Mouse (Mus musculus) MEL (cell line): ENCODE measurements around the gene Ugt1a9. TPM values are rescaled to one million over a fixed set of nuclear protein-coding genes. Genes with fewer than 3 reads are reported as not detected.

Experiments
- DNase-seq: peaks from one replicate; pipeline ENCODE4 v3.0.0; 2011; ENCODE audit warnings: low read depth, low spot score
- H3K27ac ChIP-seq: 2 replicates; pipeline ENCODE4 v1.5.1; 2012; ENCODE audit warnings: low read depth, mild to moderate bottlenecking, control low read depth, low read length, moderate library complexity; ENCODE audit not compliant: control insufficient read depth
- H3K27me3 ChIP-seq, 2 experiments: fragments of 150-350 bp in 1 of 2; sonication (generic) in 1 of 2; 2 replicates each; pipeline ENCODE4 v1.6.1; 2012; ENCODE audit warnings: low read length in 2 of 2, mild to moderate bottlenecking in 2 of 2, improper control_type of control experiment in 1 of 2, moderate library complexity in 1 of 2; ENCODE audit not compliant: insufficient read depth in 2 of 2, control insufficient read depth in 1 of 2
- H3K36me3 ChIP-seq, 2 experiments: 2 replicates each; pipeline ENCODE4 v1.6.1; 2012 to 2014; ENCODE audit warnings: low read length in 2 of 2, improper control_type of control experiment in 1 of 2, inconsistent platforms in 1 of 2, mild to moderate bottlenecking in 1 of 2; ENCODE audit not compliant: insufficient read depth in 2 of 2, control insufficient read depth in 1 of 2
- H3K4me1 ChIP-seq, 2 experiments: fragments of 150-350 bp in 1 of 2; sonication (generic) in 1 of 2; 2 replicates each; pipeline ENCODE4 v1.6.1; 2012; ENCODE audit warnings: low read length in 2 of 2, improper control_type of control experiment in 1 of 2, mild to moderate bottlenecking in 1 of 2; ENCODE audit not compliant: insufficient read depth in 2 of 2, control insufficient read depth in 1 of 2
- H3K4me3 ChIP-seq, 2 experiments: fragments of 150-350 bp in 1 of 2; sonication (generic) in 1 of 2; 2 replicates each; pipeline ENCODE4 v1.5.1; 2012; ENCODE audit warnings: low read depth in 2 of 2, low read length in 2 of 2, mild to moderate bottlenecking in 2 of 2, moderate library complexity in 2 of 2, control low read depth in 1 of 2, improper control_type of control experiment in 1 of 2; ENCODE audit not compliant: control insufficient read depth in 1 of 2, insufficient read depth in 1 of 2
- H3K79me2 ChIP-seq: 2 replicates; pipeline ENCODE4 v1.6.1; 2012; ENCODE audit warnings: mild to moderate bottlenecking, low read length, moderate library complexity; ENCODE audit not compliant: control insufficient read depth, poor library complexity, insufficient read depth
- H3K9ac ChIP-seq: 2 replicates; pipeline ENCODE4 v1.6.1; 2012; ENCODE audit warnings: low read depth, mild to moderate bottlenecking, control low read depth, low read length, moderate library complexity; ENCODE audit not compliant: control insufficient read depth, poor library complexity, severe bottlenecking
- H3K9me3 ChIP-seq: fragments of 150-350 bp; sonication (generic); replicated peaks from 2 replicates; pipeline ENCODE4 v1.6.1; 2012; ENCODE audit warnings: mild to moderate bottlenecking, low read length, improper control_type of control experiment, moderate library complexity; ENCODE audit not compliant: insufficient read depth
- BHLHE40 ChIP-seq: IDR thresholded peaks from 2 replicates; pipeline ENCODE4 v1.6.1; 2012; ENCODE audit warnings: low read depth, mild to moderate bottlenecking, inconsistent platforms, low read length, improper control_type of control experiment, borderline replicate concordance
- CHD1 ChIP-seq: IDR thresholded peaks from 2 replicates; pipeline ENCODE4 v1.6.1; 2012; ENCODE audit warnings: low read depth, mild to moderate bottlenecking, inconsistent platforms, low read length, improper control_type of control experiment
- CHD2 ChIP-seq: IDR thresholded peaks from 2 replicates; pipeline ENCODE4 v1.6.1; 2011; ENCODE audit warnings: low read length, improper control_type of control experiment
- CTCF ChIP-seq, 3 experiments: IDR thresholded peaks in 2 of 3; conservative IDR thresholded peaks in 1 of 3; 2 replicates each; pipeline ENCODE4 v1.5.1; 2011 to 2012; ENCODE audit warnings: low read length in 3 of 3, low read depth in 2 of 3, mild to moderate bottlenecking in 2 of 3, improper control_type of control experiment in 1 of 3, inconsistent platforms in 1 of 3, mixed read lengths in 1 of 3, moderate library complexity in 1 of 3; ENCODE audit not compliant: control insufficient read depth in 1 of 3, insufficient read depth in 1 of 3, poor library complexity in 1 of 3, severe bottlenecking in 1 of 3
- E2F4 ChIP-seq: IDR thresholded peaks from 2 replicates; pipeline ENCODE4 v1.6.1; 2011; ENCODE audit warnings: low read depth, low read length, improper control_type of control experiment, borderline replicate concordance
- ETS1 ChIP-seq: IDR thresholded peaks from 2 replicates; pipeline ENCODE4 v1.6.1; 2012; ENCODE audit warnings: low read depth, mild to moderate bottlenecking, inconsistent platforms, low read length, improper control_type of control experiment, moderate library complexity
- GABPA ChIP-seq: IDR thresholded peaks from 2 replicates; pipeline ENCODE4 v1.6.1; 2012; ENCODE audit warnings: low read depth, mild to moderate bottlenecking, inconsistent platforms, low read length, improper control_type of control experiment, moderate library complexity
- HCFC1 ChIP-seq: IDR thresholded peaks from 2 replicates; pipeline ENCODE4 v1.6.1; 2012; ENCODE audit warnings: low read depth, mild to moderate bottlenecking, inconsistent platforms, low read length, improper control_type of control experiment, moderate library complexity
- JUND ChIP-seq: IDR thresholded peaks from 2 replicates; pipeline ENCODE4 v1.6.1; 2011; ENCODE audit warnings: low read depth, mild to moderate bottlenecking, improper control_type of control experiment, low read length
- KAT2A ChIP-seq: conservative IDR thresholded peaks from 2 replicates; pipeline ENCODE4 v1.6.1; 2012; ENCODE audit warnings: low read depth, low read length, improper control_type of control experiment, inconsistent platforms
- MAFK ChIP-seq: IDR thresholded peaks from 2 replicates; pipeline ENCODE4 v1.6.1; 2011; ENCODE audit warnings: low read depth, mild to moderate bottlenecking, low read length, improper control_type of control experiment, borderline replicate concordance
- MAX ChIP-seq: IDR thresholded peaks from 2 replicates; pipeline ENCODE4 v1.6.1; 2011; ENCODE audit warnings: low read length, improper control_type of control experiment
- MXI1 ChIP-seq: IDR thresholded peaks from 2 replicates; pipeline ENCODE4 v1.6.1; 2011; ENCODE audit warnings: mild to moderate bottlenecking, low read depth, low read length, improper control_type of control experiment
- MYB ChIP-seq: IDR thresholded peaks from 2 replicates; pipeline ENCODE4 v1.6.1; 2011; ENCODE audit warnings: mild to moderate bottlenecking, low read depth, low read length, improper control_type of control experiment
- MYC ChIP-seq: IDR thresholded peaks from 2 replicates; pipeline ENCODE4 v1.6.1; 2011; ENCODE audit warnings: low read depth, mild to moderate bottlenecking, low read length, improper control_type of control experiment, moderate library complexity
- NELFE ChIP-seq: IDR thresholded peaks from 2 replicates; pipeline ENCODE4 v1.6.1; 2011; ENCODE audit warnings: low read depth, low read length, improper control_type of control experiment
- NRF1 ChIP-seq: IDR thresholded peaks from 2 replicates; pipeline ENCODE4 v1.6.1; 2014; ENCODE audit warnings: low read depth, mild to moderate bottlenecking, inconsistent platforms, low read length, improper control_type of control experiment, moderate library complexity; ENCODE audit not compliant: poor library complexity, insufficient read depth, severe bottlenecking
- POLR2A ChIP-seq, 2 experiments: IDR thresholded peaks; 2 replicates each; pipeline ENCODE4 v1.6.1; 2011 to 2012; ENCODE audit warnings: low read length in 2 of 2, mild to moderate bottlenecking in 2 of 2, control low read depth in 1 of 2, improper control_type of control experiment in 1 of 2, low read depth in 1 of 2, moderate library complexity in 1 of 2; ENCODE audit not compliant: control insufficient read depth in 1 of 2, insufficient read depth in 1 of 2, poor library complexity in 1 of 2
- POLR2AphosphoS2 ChIP-seq: IDR thresholded peaks from 2 replicates; pipeline ENCODE4 v1.6.1; 2011; ENCODE audit warnings: low read length, improper control_type of control experiment
- POLR2AphosphoS5 ChIP-seq: IDR thresholded peaks from 2 replicates; pipeline ENCODE4 v1.6.1; 2012; ENCODE audit warnings: low read depth, borderline replicate concordance, mild to moderate bottlenecking, inconsistent platforms, low read length, moderate library complexity, mixed read lengths
- SIN3A ChIP-seq: IDR thresholded peaks from 2 replicates; pipeline ENCODE4 v1.6.1; 2012; ENCODE audit warnings: low read length, improper control_type of control experiment, inconsistent platforms
- SMC3 ChIP-seq: IDR thresholded peaks from 2 replicates; pipeline ENCODE4 v1.6.1; 2011; ENCODE audit warnings: low read depth, low read length, improper control_type of control experiment
- TAL1 ChIP-seq: IDR thresholded peaks from 2 replicates; pipeline ENCODE4 v1.6.1; 2012; ENCODE audit warnings: mild to moderate bottlenecking, inconsistent platforms, low read length, moderate library complexity, mixed read lengths
- TBP ChIP-seq: IDR thresholded peaks from 2 replicates; pipeline ENCODE4 v1.8.0; 2011; ENCODE audit warnings: low read depth, low read length, improper control_type of control experiment
- TCF12 ChIP-seq: IDR thresholded peaks from 2 replicates; pipeline ENCODE4 v1.6.1; 2014; ENCODE audit warnings: low read depth, mild to moderate bottlenecking, inconsistent platforms, low read length, improper control_type of control experiment, moderate library complexity
- UBTF ChIP-seq: IDR thresholded peaks from 2 replicates; pipeline ENCODE4 v1.6.1; 2012; ENCODE audit warnings: low read depth, mild to moderate bottlenecking, inconsistent platforms, low read length, improper control_type of control experiment, moderate library complexity, borderline replicate concordance; ENCODE audit not compliant: insufficient read depth
- USF2 ChIP-seq, 2 experiments: IDR thresholded peaks; 2 replicates each; pipeline ENCODE4 v1.6.1; 2011 to 2012; ENCODE audit warnings: improper control_type of control experiment in 2 of 2, low read length in 2 of 2, borderline replicate concordance in 1 of 2, inconsistent platforms in 1 of 2, low read depth in 1 of 2, mild to moderate bottlenecking in 1 of 2; ENCODE audit not compliant: insufficient read depth in 1 of 2
- ZC3H11A ChIP-seq: IDR thresholded peaks from 2 replicates; pipeline ENCODE4 v1.6.1; 2012; ENCODE audit warnings: low read depth, mild to moderate bottlenecking, inconsistent platforms, low read length, improper control_type of control experiment
- ZKSCAN1 ChIP-seq: IDR thresholded peaks from 2 replicates; pipeline ENCODE4 v1.6.1; 2012; ENCODE audit warnings: low read depth, mild to moderate bottlenecking, inconsistent platforms, low read length, improper control_type of control experiment, moderate library complexity
- ZMIZ1 ChIP-seq: IDR thresholded peaks from 2 replicates; pipeline ENCODE4 v1.6.1; 2012; ENCODE audit warnings: low read depth, mild to moderate bottlenecking, inconsistent platforms, low read length, improper control_type of control experiment, moderate library complexity
- ZNF384 ChIP-seq: IDR thresholded peaks from 2 replicates; pipeline ENCODE4 v1.6.1; 2012; ENCODE audit warnings: low read depth, mild to moderate bottlenecking, inconsistent platforms, low read length, improper control_type of control experiment
- polyA plus RNA-seq, 2 experiments: library from polyadenylated mRNA; stranded (reverse) in 1 of 2; unstranded in 1 of 2; fragments of >175 nt in 1 of 2; fragments of >200 nt in 1 of 2; gene quantifications; 2 replicates each; pipeline versions ENCODE4 v1.2.1 to v1.2.4; 2012; ENCODE audit warnings: low replicate concordance in 2 of 2, low read depth in 1 of 2; ENCODE audit not compliant: insufficient read length in 2 of 2, insufficient read depth in 1 of 2, missing spikeins in 1 of 2
- total RNA-seq: library from RNA; depleted of rRNA; stranded (reverse); fragments of 300-350 nt; gene quantifications from 2 replicates; pipeline ENCODE4 v1.2.3, GENCODE M21; 2012

Ugt1a9 gene
- total and polyA plus RNA-seq, 3 experiments: not detected

- H3K36me3 ChIP-seq: no peaks in the 10 kb centered on the region
- no peak overlapping the region for H3K9ac ChIP-seq
- H3K79me2 ChIP-seq: no peaks in the 10 kb centered on the region
- no peak overlapping the region for H3K4me3 ChIP-seq
- H3K27ac ChIP-seq: no peak overlapping the region
- DNase-seq: no peak
- no peak for TF ChIP-seq JUND
- TF ChIP-seq ZMIZ1: no peak
- TF ChIP-seq MYB: no peak
- TF ChIP-seq NRF1: no peak
- no peak for TF ChIP-seq SMC3
- TF ChIP-seq E2F4: no peak
- no peak for TF ChIP-seq POLR2AphosphoS5
- TF ChIP-seq SIN3A: no peak
- no peak for TF ChIP-seq KAT2A
- TF ChIP-seq BHLHE40: no peak
- TF ChIP-seq TBP: no peak
- TF ChIP-seq GABPA: no peak
- TF ChIP-seq USF2 (IDR thresholded peaks at IDR 0.05; ENCODE audit: borderline replicate concordance in 1 of 2, insufficient read depth in 1 of 2, low read depth in 1 of 2, low read length in 2 of 2): no peak
- no peak for TF ChIP-seq TAL1
- TF ChIP-seq ZKSCAN1: no peak
- TF ChIP-seq ZNF384: no peak
- TF ChIP-seq CHD2: no peak
- no peak for TF ChIP-seq CHD1
- TF ChIP-seq HCFC1: no peak
- no peak for TF ChIP-seq ETS1
- no peaks in the 10 kb centered on the region for H3K27me3 ChIP-seq
- no peaks in the 10 kb centered on the region for H3K4me1 ChIP-seq
- no peaks in the 10 kb centered on the region for H3K9me3 ChIP-seq
Measured at GRCm38 (mm10) chr1:88158430-88158829, 87.8 kb downstream of the Ugt1a9 start.

- no peak for DNase-seq
- Histone ChIP-seq H3K9me3 (no peaks in the 10 kb centered on the region), H3K4me3 (no peak within 1 kb of the TSS), H3K9ac (no peak within 1 kb of the TSS), H3K27me3 (no peaks in the 10 kb centered on the region), H3K4me1 (no peaks in the 10 kb centered on the region), H3K79me2 (no peaks in the 10 kb centered on the region), H3K27ac (no peak within 1 kb of the TSS), H3K36me3 (no peaks in the 10 kb centered on the region)
- TF ChIP-seq JUND (no peak), E2F4 (no peak), HCFC1 (no peak), SMC3 (no peak), ZC3H11A (no peak), UBTF (no peak), CTCF (IDR thresholded peaks at IDR 0.05 in 2 of 3, conservative IDR thresholded peaks at IDR 0.05 in 1 of 3; ENCODE audit: control insufficient read depth in 1 of 3, insufficient read depth in 1 of 3, low read depth in 2 of 3, low read length in 3 of 3, poor library complexity in 1 of 3, severe bottlenecking in 1 of 3) (no peak), CHD2 (no peak), ZNF384 (no peak), TCF12 (no peak), POLR2AphosphoS2 (no peak), MAFK (no peak), MAX (no peak), MYC (no peak), NELFE (no peak), MYB (no peak), POLR2A (IDR thresholded peaks at IDR 0.05; ENCODE audit: control insufficient read depth in 1 of 2, insufficient read depth in 1 of 2, low read depth in 1 of 2, low read length in 2 of 2, poor library complexity in 1 of 2) (no peak), MXI1 (no peak), GABPA (no peak), NRF1 (no peak)
Measured at GRCm38 (mm10) chr1:88165711-88166110, 95.1 kb downstream of the Ugt1a9 start, which contains the start of gene Ugt1a5. TSS of gene Ugt1a5 (plus strand) at chr1:88166012.
